Mouse (Mus musculus): ENCODE data around the gene Olfr839-ps1.

Gene Olfr839-ps1

GRCm38 (mm10) chr9:19177212-19177611 is at the start of gene Olfr839-ps1:
TSS of gene Olfr839-ps1 (minus strand) at chr9:19177312.
- DNase-seq, result no peak

- DNase-seq, result no peak
Measured at GRCm38 (mm10) chr9:19136017-19136416, 41.1 kb downstream of the Olfr839-ps1 start, which contains the start of gene Olfr837. TSS of gene Olfr837 (plus strand) at chr9:19136317.

- DNase-seq, result no peak
Measured at GRCm38 (mm10) chr9:19120082-19120481, 57.0 kb downstream of the Olfr839-ps1 start, which contains the start of gene Olfr836. TSS of gene Olfr836 (plus strand) at chr9:19120382.

All from B cell, adult 2 months (primary cell).